Mouse (Mus musculus) CH12.LX (cell line): ENCODE results near the gene Gabrr2. TPM values are rescaled to one million over a fixed set of nuclear protein-coding genes. Genes with fewer than 3 reads are reported as not detected.
"Not testable (repeated sequence)": the region's sequence is repeated elsewhere in the genome, so short reads cannot be mapped to it uniquely, and the experiment has no call there.

Experiments
- DNase-seq: peaks from one replicate; pipeline ENCODE4 v3.0.0-alpha.2; 2013; ENCODE audit errors: extremely low read depth
- H3K27ac ChIP-seq: 2 replicates; pipeline ENCODE4 v1.5.1; 2012; ENCODE audit warnings: low read depth, mild to moderate bottlenecking, control low read depth, moderate library complexity; ENCODE audit not compliant: insufficient read depth
- H3K27me3 ChIP-seq: replicated peaks from 2 replicates; pipeline ENCODE3; 2012; ENCODE audit warnings: inconsistent platforms
- H3K36me3 ChIP-seq, 2 experiments: replicated peaks in 1 of 2; 2 replicates each; pipeline versions ENCODE3 to v1.6.1; 2012; ENCODE audit warnings: inconsistent platforms in 1 of 2, low read length in 1 of 2, mild to moderate bottlenecking in 1 of 2, mixed read lengths in 1 of 2, moderate library complexity in 1 of 2; ENCODE audit not compliant: control insufficient read depth in 1 of 2, insufficient read depth in 1 of 2
- H3K4me1 ChIP-seq, 2 experiments: 2 replicates each; pipeline ENCODE4 v1.6.1; 2012; ENCODE audit warnings: inconsistent platforms in 1 of 2, moderate library complexity in 1 of 2; ENCODE audit not compliant: insufficient read depth in 2 of 2, control insufficient read depth in 1 of 2
- H3K4me2 ChIP-seq: 2 replicates; pipeline ENCODE4 v1.6.1; 2012; ENCODE audit warnings: low read depth, mild to moderate bottlenecking, control low read depth; ENCODE audit not compliant: poor library complexity, insufficient read depth, severe bottlenecking
- H3K4me3 ChIP-seq, 3 experiments: fragments of 150-350 bp in 1 of 3; sonication (generic) in 1 of 3; replicated peaks in 1 of 3; 2 replicates each; pipeline versions ENCODE3 to v1.5.1; 2011 to 2012; ENCODE audit warnings: low read depth in 2 of 3, low read length in 2 of 3, mild to moderate bottlenecking in 2 of 3, moderate library complexity in 2 of 3, control low read depth in 1 of 3, improper control_type of control experiment in 1 of 3, inconsistent platforms in 1 of 3, mixed read lengths in 1 of 3; ENCODE audit not compliant: poor library complexity in 1 of 3
- H3K79me2 ChIP-seq: replicated peaks from 2 replicates; pipeline ENCODE4 v1.6.1; 2012; ENCODE audit warnings: mild to moderate bottlenecking, moderate library complexity; ENCODE audit not compliant: control insufficient read depth, poor library complexity, insufficient read depth, severe bottlenecking; ENCODE audit errors: extremely low read depth
- H3K9ac ChIP-seq: 2 replicates; pipeline ENCODE4 v1.6.1; 2012; ENCODE audit warnings: low read depth, mild to moderate bottlenecking, control low read depth, moderate library complexity; ENCODE audit not compliant: insufficient read depth
- H3K9me3 ChIP-seq: replicated peaks from 2 replicates; pipeline ENCODE3; 2012; ENCODE audit warnings: low read length, inconsistent platforms, mixed read lengths
- BHLHE40 ChIP-seq: IDR thresholded peaks from 2 replicates; pipeline ENCODE4 v1.6.1; 2011; ENCODE audit warnings: mild to moderate bottlenecking, low read depth, low read length, improper control_type of control experiment
- CTCF ChIP-seq, 2 experiments: IDR thresholded peaks in 1 of 2; conservative IDR thresholded peaks in 1 of 2; 2 replicates each; pipeline ENCODE4 v1.5.1; 2011 to 2012; ENCODE audit warnings: low read depth in 2 of 2, low read length in 2 of 2, improper control_type of control experiment in 1 of 2, inconsistent platforms in 1 of 2, mild to moderate bottlenecking in 1 of 2, moderate library complexity in 1 of 2
- EP300 ChIP-seq: IDR thresholded peaks from 2 replicates; pipeline ENCODE4 v1.6.1; 2011; ENCODE audit warnings: low read length, improper control_type of control experiment
- ETS1 ChIP-seq: conservative IDR thresholded peaks from 2 replicates; pipeline ENCODE4 v1.6.1; 2012; ENCODE audit warnings: low read depth, mild to moderate bottlenecking, inconsistent platforms, low read length, improper control_type of control experiment, moderate library complexity
- HCFC1 ChIP-seq: IDR thresholded peaks from 2 replicates; pipeline ENCODE4 v1.6.1; 2012; ENCODE audit warnings: low read depth, mild to moderate bottlenecking, inconsistent platforms, low read length, improper control_type of control experiment
- IRF4 ChIP-seq: IDR thresholded peaks from 2 replicates; pipeline ENCODE4 v1.6.1; 2014; ENCODE audit warnings: low read depth, mild to moderate bottlenecking, inconsistent platforms, low read length, improper control_type of control experiment
- JUN ChIP-seq: IDR thresholded peaks from 2 replicates; pipeline ENCODE4 v1.6.1; 2011; ENCODE audit warnings: low read depth, mild to moderate bottlenecking, low read length, improper control_type of control experiment, moderate library complexity; ENCODE audit not compliant: insufficient read depth
- KAT2A ChIP-seq: IDR thresholded peaks from 2 replicates; pipeline ENCODE4 v1.6.1; 2012; ENCODE audit warnings: low read length, improper control_type of control experiment, inconsistent platforms; ENCODE audit not compliant: insufficient replicate concordance
- MAX ChIP-seq: IDR thresholded peaks from 2 replicates; pipeline ENCODE4 v1.6.1; 2011; ENCODE audit warnings: low read length, improper control_type of control experiment
- MEF2A ChIP-seq: IDR thresholded peaks from 2 replicates; pipeline ENCODE4 v1.6.1; 2014; ENCODE audit warnings: low read depth, mild to moderate bottlenecking, inconsistent platforms, low read length, improper control_type of control experiment, borderline replicate concordance
- MYC ChIP-seq: IDR thresholded peaks from 2 replicates; pipeline ENCODE4 v1.6.1; 2011; ENCODE audit warnings: low read depth, mild to moderate bottlenecking, improper control_type of control experiment, low read length
- NELFE ChIP-seq: IDR thresholded peaks from 2 replicates; pipeline ENCODE4 v1.6.1; 2011; ENCODE audit warnings: low read depth, low read length, improper control_type of control experiment
- PAX5 ChIP-seq: IDR thresholded peaks from 2 replicates; pipeline ENCODE4 v1.6.1; 2012; ENCODE audit warnings: low read length, inconsistent platforms, mixed read lengths
- POLR2A ChIP-seq: IDR thresholded peaks from 2 replicates; pipeline ENCODE4 v1.6.1; 2011; ENCODE audit warnings: low read depth, mild to moderate bottlenecking, improper control_type of control experiment, low read length
- POLR2AphosphoS2 ChIP-seq: IDR thresholded peaks from 2 replicates; pipeline ENCODE4 v1.6.1; 2011; ENCODE audit warnings: low read depth, low read length, improper control_type of control experiment
- TBP ChIP-seq: conservative IDR thresholded peaks from 2 replicates; pipeline ENCODE4 v1.6.1; 2011; ENCODE audit warnings: low read depth, low read length, improper control_type of control experiment
- TCF12 ChIP-seq: IDR thresholded peaks from 2 replicates; pipeline ENCODE4 v1.6.1; 2014; ENCODE audit warnings: low read depth, mild to moderate bottlenecking, inconsistent platforms, low read length, improper control_type of control experiment
- USF1 ChIP-seq: IDR thresholded peaks from 2 replicates; pipeline ENCODE4 v1.6.1; 2014; ENCODE audit warnings: low read depth, mild to moderate bottlenecking, inconsistent platforms, low read length, improper control_type of control experiment
- USF2 ChIP-seq: conservative IDR thresholded peaks from 2 replicates; pipeline ENCODE4 v1.6.1; 2011; ENCODE audit warnings: low read depth, low read length, improper control_type of control experiment
- ZKSCAN1 ChIP-seq: IDR thresholded peaks from 2 replicates; pipeline ENCODE4 v1.6.1; 2012; ENCODE audit warnings: low read depth, inconsistent platforms, low read length, improper control_type of control experiment, borderline replicate concordance
- ZMIZ1 ChIP-seq: IDR thresholded peaks from 2 replicates; pipeline ENCODE4 v1.6.1; 2012; ENCODE audit warnings: low read depth, mild to moderate bottlenecking, inconsistent platforms, low read length, improper control_type of control experiment
- ZNF384 ChIP-seq: IDR thresholded peaks from 2 replicates; pipeline ENCODE4 v1.6.1; 2012; ENCODE audit warnings: low read depth, low read length, improper control_type of control experiment, inconsistent platforms
- dilution Hi-C: fragments of 300-500 bp; cut with MboI; formaldehyde crosslinking; loops from 2 replicates; pipeline ENCODE4 v1.14.3; 2020; ENCODE audit warnings: low sequenced_read_pairs; ENCODE audit not compliant: extremely low pct_unique_long_range_greater_than_20kb, extremely low pct_ligation_motif_present
- in situ Hi-C: fragments of 300-500 bp; cut with MboI; formaldehyde crosslinking; loops from 3 replicates; pipeline ENCODE4 v1.14.3; 2019; ENCODE audit warnings: low sequenced_read_pairs, low pct_ligation_motif_present, low pct_unique_long_range_greater_than_20kb, mixed read lengths
- polyA plus RNA-seq: library from polyadenylated mRNA; unstranded; fragments of >175 nt; gene quantifications from 2 replicates; pipeline ENCODE4 v1.2.1, GENCODE M21; 2012; ENCODE audit warnings: low read depth; ENCODE audit not compliant: insufficient read length
- total RNA-seq, 2 experiments: library from RNA; depleted of rRNA; stranded (reverse); fragments of 300-350 nt in 1 of 2; fragments of >200 nt in 1 of 2; gene quantifications; 2 replicates each; pipeline ENCODE4 v1.2.3; 2012 to 2014

The Gabrr2 gene
- total and polyA plus RNA-seq, 3 experiments: 0.42 to 0.59 TPM; not detected in 1

DNA sequence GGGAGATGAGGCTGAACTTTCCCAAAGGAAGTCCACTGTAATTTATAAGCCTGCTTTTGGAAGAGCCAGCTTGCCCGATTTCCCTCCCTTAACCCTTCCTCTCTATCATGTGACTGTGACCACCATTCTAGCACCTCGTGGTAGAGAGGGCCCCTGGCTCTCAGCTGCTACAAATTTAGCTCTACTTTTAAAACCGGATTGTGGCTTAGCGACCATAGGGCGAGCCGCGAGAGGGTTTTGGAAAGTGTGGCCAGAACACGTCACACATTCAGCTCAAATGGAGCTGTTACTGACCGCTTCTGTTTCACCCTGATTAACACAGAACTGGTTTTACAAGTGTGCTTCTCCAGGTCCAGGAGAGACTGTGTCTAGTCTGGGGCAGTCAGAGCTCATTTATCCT lies 48.6 kb downstream of the Gabrr2 start:
- TF ChIP-seq PAX5 (no peak), ZNF384 (no peak), MEF2A (peak; percentile 93), KAT2A (no peak), NELFE (0 out of 2 replicates have a peak, but pooled peaks have one; percentile 10), BHLHE40 (peak; percentile 89), IRF4 (peak; percentile 73), MAX (peak; percentile 83), USF2 (peak; percentile 42), CTCF (conservative IDR thresholded peaks at IDR 0.05 in 1 of 2, IDR thresholded peaks at IDR 0.05 in 1 of 2; ENCODE audit: low read depth in 2 of 2, low read length in 2 of 2) (no peak), POLR2A (peak; percentile 46; the same call in 1 of the 2 replicates), ZMIZ1 (no peak), TCF12 (peak; percentile 50; the same call in 1 of the 2 replicates), ZKSCAN1 (no peak), JUN (no peak), MYC (peak; percentile 86), POLR2AphosphoS2 (no peak), ETS1 (peak; percentile 84), USF1 (peak; percentile 66), EP300 (peak; percentile 70), HCFC1 (no peak), TBP (peak; percentile 67; the same call in 1 of the 2 replicates)
- DNase-seq: peak; percentile 75
- H3K4me3 ChIP-seq: no peak overlapping the region
- H3K27me3 ChIP-seq: no peaks in the 10 kb centered on the region
- H3K27ac ChIP-seq: peak overlapping the region; percentile 94
- dilution Hi-C loops (no loop called here), in situ Hi-C loops (loop anchor here (10.0 kb wide), 4 partner anchors 87 to 527 kb away; no protein-coding TSS in a partner anchor)
- peaks cover 26 to 52% of the 10 kb centered on the region in 2 experiments for H3K4me1 ChIP-seq
- peak overlapping the region; percentile 54 for H3K9ac ChIP-seq
- peaks cover 18% of the 10 kb centered on the region for H3K9me3 ChIP-seq
- peak overlapping the region; percentile 77 for H3K4me2 ChIP-seq
- H3K79me2 ChIP-seq: no peaks in the 10 kb centered on the region
- H3K36me3 ChIP-seq: no peaks in the 10 kb centered on the region

DNA sequence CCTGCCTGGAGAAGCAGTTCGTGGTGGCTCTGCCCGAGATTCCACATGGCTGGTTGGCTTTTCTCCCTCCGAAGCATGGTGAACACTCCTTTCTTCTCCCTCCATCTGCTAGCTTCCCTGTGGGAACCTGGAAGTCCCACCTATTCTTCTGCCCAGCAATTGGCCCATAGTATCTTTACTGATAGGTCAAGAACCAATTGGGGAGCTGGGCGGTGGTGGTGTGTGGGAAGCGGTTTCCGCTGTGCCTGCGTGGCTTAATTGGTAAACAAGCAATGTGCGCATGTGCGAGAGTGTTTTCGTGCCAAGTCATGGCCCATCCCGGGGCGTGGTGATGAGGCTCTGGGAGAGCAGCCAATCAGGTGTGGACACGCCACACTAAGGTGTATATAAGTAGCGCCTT lies 50.1 kb downstream of the Gabrr2 start:
- DNase-seq, H3K27me3 ChIP-seq, H3K9ac ChIP-seq, dilution Hi-C loops, H3K36me3 ChIP-seq, H3K79me2 ChIP-seq, H3K4me2 ChIP-seq: not testable (repeated sequence)
- Histone ChIP-seq H3K4me1 (peaks cover 26 to 39% of the 10 kb centered on the region in 2 experiments), H3K9me3 (peaks cover 20% of the 10 kb centered on the region), H3K27ac (peak overlapping the region; percentile 60), H3K4me3 (peak overlapping the region in 1 of 3 experiments; percentile 4)
- in situ Hi-C loops: loop anchor here (10.0 kb wide), 4 partner anchors 88 to 528 kb away; no protein-coding TSS in a partner anchor
